Mouse (Mus musculus) thymus, postnatal 4 days (tissue): ENCODE data around the gene Myh3.

ENCODE experiments used
- DNase-seq: peaks from one replicate; pipeline ENCODE4 v3.0.0; 2021

Gene Myh3

DNA sequence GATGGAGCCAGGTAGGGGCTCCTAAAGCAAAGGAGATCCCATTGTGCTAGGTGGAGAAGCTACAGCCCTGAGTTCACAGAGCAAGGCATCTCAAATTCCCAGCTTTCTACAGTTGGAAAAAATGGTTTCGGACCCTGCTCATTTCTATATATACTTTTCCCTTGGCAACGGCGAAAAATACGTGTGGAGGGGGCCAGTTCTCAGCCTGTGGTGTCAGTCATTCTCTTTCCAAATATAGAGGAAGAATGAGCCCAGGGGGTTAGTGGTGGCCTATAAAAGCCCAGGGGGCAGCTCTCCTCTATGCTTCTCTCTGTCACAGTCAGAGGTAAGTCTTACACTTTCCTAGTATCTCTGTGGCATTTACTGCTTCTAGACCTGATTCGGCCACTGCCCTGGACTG, at the start of gene Myh3:
Gene Myh3 (plus strand): TSS at position 301 of the 400 bp plus-strand sequence.
- DNase-seq = no peak

DNA sequence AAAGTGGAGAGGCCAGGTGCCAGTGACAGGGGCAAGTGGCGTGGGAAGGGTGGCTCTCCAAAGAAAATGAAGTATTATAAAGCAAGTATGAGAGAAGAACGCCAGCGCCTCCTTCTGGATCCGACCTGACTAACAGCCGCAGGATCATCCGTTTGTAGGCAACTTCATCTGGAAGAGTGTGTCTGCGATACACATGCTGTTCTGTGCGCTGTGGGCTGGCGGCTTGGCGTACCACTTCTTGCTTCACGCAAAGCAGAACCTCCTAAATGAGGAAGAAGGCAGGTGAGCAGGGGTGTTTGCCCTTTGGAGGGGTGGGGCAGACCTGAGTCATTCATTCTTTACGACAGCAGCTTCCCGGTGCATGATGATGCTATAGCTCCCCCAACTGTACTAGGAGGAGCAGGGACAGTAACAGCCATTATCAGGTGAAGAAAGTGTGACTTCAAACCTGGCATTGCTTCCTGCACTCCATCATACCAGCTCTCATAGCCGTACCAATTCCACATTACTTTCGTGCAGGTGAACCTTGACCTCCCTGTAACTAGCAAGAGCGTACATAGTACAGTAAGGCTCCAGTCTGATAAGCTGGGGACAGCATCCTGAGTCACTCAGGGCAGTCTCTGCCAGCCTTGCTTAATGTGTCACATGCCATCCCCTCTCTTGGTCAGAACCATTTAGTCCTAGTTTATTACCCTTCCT, 47.0 kb upstream of the Myh3 start:
- DNase-seq = peak; percentile 43

DNA sequence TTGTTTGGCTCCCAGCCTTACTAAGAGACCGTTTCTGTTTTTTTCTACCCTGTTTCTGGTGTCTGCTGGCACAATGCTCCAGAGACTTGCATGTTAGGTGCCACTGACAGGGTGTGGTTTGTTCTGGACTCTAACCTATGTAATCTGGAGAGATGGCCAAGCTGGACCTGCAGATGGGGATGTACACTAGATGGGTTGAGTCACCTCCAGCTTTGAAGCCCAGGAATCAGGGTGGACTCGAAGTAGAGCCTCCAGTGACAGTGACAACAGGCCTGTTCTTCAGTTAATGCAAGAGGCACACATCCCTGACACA, 46.5 kb upstream of the Myh3 start:
- DNase-seq = no peak

DNA sequence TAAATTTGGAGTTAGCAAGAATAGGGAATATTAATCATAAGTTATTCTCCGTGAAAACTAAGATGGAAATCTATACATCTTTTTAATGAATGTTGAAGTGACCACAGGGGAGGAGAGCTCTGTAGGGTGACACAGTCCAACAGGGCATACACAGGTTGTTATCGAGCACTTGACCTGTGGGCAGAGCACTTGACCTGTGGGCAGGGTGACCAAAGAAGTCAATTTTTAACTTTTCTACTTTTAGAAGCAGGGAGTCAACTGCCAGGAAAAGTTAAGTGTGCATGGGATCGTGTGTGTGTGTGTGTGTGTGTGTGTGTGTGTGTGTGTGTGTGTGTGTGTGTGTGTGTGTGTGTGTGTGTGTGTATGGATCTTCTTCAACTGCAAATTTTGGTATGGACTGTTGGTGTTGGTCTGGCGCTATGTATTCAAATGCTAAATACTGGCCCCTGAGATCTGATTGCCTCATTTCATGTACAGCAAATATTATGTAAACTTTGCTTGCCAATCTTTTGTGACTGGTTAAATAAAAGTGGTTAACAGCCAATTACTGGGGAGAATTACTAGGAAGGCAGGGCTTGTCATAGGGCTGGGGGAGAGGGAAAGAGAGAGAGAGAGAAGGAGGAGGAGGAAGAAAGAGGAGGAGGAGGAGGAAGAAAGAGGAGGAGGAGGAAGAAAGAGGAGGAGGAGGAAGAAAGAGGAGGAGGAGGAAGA, 43.2 kb upstream of the Myh3 start:
- DNase-seq = no peak

DNA sequence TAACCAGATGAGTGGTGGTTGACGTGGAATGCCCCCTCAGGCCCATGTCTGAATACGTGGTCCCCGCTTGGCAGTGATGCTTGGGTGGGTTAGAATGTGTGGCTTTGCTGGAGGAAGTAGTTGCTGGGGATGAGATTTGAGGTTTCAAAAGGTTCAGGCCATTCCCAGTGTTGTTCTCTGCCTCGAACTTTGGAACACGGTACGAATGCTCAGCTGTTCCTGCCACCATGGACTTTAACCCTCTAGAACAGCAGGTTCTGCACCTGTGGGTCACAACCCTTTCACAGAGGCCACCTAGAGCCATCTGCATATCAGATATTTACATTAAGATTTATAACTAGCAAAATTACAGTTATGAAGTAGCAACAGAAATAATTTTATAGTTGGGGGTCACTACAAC, 41.9 kb upstream of the Myh3 start:
- no peak for DNase-seq

DNA sequence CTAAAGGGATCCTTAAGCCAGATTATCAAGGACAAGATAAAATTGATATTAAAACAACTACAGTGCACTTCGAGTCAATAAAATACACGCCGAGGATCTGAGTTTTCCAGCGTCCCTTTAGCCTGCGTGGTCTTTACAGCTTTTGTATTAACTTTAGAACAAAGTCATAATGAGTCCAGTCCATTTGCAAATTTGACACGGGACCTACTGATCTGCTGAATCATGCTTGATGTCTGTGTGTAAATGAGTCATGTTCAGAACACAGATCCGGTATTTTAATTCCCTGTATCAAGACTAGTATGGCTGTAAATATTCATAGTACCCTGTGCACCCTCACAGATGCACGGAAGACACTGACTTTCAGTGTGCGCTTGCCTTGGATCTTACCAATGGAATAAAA, 41.2 kb upstream of the Myh3 start:
- no peak for DNase-seq

DNA sequence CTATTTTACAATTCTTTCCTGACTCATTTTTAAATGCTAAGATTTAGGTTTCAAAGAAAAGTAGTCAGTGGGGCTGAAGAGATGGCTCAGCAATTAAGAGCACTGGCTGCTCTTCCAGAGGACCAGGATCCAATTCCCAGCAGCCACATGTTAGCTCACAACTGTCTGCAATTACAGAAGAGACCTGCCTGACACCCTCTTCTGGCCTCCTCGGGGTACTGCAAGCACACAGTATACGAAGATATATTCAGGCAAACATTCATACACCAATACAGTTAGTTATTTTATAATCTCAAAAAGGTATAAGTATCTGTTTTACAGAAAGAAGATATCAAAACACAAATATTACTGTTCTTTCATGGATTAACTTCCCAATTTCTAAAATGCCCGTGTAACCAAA, 38.3 kb upstream of the Myh3 start:
- peak; percentile 44 for DNase-seq

DNA sequence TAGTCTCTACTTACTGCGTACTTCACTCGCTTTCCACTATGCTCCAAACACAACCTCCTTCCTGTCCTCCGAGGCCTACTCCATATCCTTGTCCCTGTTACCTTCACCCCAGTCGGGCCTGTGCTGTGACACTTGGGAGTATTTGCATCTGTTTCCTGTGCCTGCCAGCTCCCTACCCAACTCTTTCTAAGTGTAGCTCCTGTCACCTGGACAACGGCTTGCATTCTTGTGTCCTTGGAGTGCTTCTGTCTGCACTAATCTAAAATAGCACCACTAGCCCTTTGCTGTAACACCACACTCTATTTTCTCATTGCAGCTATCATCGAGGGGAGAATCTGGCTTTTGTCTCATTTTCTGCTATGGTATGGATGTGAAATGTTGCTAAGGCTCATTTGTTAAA, 37.6 kb upstream of the Myh3 start:
- no peak for DNase-seq

DNA sequence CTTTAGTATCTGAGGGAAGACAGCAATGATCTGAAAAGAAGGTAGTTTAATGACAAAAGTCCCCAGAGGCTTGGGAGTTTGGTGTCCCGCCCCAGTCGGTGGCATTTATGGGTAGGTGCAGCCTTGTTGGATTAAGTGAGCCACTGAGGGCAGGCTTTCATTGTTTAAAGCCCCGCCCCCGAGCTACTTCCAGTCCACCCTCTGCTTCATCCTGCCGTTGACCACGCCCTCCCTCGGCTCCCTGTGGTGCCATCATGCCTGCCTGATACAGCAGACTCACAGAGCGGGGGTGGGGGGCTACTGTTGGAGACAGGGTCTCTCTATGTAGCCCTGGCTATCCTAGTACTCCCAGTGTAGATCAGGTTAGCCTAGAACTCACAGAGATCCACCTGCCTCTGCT, 35.1 kb upstream of the Myh3 start:
- DNase-seq = no peak

DNA sequence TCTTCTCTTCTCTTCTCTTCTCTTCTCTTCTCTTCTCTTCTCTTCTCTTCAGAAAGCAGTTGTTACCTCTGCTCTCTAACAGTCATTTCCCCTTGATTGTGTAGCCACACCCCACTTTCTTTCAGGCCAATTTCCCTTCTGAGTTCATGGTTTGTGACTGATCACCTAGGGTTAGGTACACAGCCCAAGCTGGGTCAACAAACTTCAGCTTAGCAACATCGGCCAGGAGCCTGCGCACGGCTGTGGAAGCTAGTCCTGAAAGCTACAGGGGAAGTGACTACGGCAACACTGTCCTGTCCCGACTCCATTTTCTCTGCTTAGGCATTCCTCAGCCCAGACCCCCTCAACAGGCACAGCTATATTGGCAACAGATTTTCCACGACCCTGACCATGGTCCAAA, 33.1 kb upstream of the Myh3 start:
- DNase-seq = no peak

DNA sequence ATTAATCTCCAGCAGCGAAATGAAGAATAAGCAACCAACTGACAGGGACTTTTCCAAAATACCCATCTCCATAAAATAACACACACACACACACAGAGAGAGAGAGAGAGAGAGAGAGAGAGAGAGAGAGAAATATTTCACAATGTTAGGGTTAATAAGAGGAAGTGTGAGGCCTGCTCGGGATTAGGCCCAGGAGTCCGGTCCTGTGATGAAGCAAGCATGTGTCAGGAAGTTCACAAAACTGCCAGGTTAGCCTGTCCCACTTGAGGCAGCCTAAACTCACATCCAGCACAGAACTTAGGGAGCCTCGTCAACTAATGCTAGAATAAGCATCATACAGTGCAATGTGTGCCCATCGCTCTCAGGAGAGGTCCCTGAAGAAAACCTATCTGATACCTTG, 30.9 kb upstream of the Myh3 start:
- no peak for DNase-seq

DNA sequence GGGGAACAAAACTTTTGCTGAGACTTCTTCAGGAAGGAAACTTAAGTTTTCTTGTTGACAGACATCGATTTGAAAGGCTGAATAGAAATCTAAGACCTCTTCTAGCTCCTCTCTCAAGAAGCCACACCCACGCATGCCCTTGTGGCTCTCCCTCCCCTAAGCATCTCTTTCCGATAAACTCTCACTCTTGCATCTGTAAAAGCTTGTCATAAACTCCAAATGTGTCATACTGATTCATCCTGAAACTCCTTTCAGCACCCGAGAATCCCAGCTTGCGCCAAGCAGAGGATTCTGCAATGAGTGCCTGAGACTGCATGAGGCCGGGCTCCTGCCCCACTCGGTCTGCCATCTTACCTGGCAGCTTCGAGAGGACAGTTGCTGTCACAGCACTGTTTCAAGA, 29.6 kb upstream of the Myh3 start:
- DNase-seq = no peak

DNA sequence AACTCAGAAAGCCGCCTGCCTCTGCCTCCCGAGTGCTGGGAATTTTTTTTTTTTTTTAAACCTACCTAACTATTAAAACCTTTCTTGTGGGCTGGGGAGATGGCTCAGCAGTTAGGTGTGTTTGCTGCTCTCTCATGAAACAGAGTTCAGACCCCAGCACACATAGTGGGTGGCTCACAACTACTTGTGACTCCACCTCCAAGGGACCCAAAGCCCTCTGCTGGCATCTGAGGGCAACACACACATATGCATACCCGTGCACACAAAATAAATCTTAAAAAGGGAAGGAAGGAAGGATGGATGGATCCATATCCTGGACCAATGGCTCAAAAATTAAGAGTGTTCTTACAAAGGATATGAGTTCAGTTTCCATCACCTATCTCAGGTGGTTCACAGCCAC, 28.8 kb upstream of the Myh3 start:
- no peak for DNase-seq

DNA sequence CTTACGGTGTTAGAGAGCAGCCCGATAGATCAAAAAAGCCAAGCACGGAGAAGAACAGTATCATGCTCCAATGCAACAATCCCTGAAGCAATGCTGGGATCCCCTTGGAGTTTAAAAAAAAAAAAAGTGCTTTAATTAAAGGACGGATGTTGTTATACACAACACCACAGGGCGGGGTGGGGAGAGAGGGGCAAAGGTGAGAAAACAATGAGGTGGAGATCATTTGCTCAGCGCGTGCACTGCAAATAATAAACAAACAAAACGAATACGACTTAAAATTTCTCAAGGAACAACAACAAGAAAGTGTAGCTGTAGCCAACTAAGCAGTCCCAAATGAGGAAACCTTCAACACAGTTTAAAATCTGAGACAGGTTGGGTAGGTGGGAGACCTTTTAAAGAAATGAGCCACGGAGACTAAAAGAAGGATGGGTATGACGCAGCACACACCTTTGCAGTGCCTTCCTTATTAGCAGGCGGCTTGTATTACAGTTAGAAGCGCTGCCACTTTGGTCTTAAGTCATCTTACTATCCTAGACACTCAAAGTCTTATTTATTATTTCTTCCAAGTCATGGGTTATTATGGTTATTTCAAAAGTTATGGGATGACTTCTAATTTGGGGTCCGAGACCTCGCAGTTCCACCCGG, 26.3 kb upstream of the Myh3 start:
- no peak for DNase-seq

DNA sequence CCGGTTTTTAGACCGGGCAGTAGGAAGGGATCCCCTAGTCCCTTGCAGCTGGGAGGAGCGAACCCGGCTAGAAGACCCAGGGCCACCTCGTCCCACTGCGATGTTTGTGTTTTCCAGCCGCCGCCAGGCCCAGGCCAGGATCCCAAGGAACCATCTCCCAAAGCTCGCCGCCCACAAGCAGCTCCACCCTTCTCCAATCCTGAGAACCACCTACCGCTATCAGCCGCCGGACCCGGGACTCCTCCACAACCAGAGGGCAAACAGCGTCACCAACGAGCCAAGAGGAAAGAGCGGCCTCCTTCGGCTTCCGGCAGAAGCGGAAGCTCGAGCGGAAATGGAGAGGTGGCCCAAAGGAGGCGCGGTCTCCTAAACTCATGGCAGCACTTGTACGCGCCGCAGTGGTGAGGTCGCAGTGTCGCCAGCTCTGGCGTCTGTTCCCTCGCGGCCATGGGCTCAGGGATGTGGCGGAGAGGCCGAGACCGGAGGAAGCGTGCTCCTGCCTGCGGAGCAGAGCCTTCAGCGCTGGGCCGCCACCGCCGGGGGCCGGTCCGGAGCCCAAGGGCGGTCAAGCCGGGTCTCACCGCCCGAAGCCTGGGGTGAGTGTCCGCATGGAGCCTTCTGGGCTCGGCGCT, 25.7 kb upstream of the Myh3 start, which contains the start of the genes Adprm and Sco1:
Gene Adprm (minus strand): TSS at position 274 of the 632 bp plus-strand sequence.
Gene Sco1 (plus strand): TSS at position 350 of the 632 bp plus-strand sequence.
- DNase-seq = peak; percentile 85

DNA sequence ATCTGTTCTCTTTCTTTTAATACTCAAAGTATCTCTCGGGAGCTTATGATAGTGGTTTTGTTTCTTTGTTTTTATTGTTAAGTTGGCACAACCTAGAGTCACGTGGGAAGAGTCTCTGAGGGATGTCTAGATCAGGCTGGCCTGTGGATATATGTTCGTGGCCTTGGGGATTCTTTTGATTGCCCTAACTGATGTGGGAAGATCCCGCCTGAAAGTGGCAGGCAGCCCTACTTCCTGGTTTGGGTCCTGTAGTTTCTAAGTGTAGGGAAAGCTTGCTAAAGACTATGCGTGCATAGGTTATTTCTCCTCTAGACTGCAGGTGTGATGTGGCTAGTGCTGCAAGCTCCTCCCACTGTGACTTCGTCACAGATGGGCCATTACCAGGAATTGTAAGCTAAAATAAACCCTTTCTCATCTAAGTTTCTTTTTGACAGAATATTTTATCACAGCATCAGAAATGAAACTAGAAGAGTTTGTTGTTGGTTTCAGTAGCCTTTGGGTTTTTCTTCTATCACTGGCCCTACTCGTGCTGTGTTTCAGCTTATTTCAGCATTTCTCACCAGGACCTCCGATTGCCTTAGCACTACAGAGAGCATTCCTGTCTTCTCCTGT, 23.2 kb upstream of the Myh3 start:
- no peak for DNase-seq

DNA sequence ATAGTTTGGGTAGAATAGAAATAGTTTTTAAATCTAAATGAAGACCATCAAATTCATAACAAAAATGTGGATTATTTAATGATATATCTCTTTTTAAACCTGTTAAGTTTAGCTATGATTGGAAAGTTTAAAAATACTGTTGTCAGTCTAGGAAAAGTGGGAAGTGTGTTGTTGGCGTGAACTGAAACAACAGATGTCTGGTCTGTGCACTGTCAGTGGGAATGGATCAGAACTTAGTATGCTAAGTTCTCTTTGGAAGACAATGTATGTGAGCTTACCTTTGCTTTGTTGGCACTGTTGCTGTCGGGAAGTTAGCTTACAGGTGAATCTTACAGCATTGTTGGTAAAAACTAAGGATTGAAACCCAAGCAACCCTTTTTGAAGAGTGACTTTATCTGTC, 16.8 kb upstream of the Myh3 start:
- no peak for DNase-seq

DNA sequence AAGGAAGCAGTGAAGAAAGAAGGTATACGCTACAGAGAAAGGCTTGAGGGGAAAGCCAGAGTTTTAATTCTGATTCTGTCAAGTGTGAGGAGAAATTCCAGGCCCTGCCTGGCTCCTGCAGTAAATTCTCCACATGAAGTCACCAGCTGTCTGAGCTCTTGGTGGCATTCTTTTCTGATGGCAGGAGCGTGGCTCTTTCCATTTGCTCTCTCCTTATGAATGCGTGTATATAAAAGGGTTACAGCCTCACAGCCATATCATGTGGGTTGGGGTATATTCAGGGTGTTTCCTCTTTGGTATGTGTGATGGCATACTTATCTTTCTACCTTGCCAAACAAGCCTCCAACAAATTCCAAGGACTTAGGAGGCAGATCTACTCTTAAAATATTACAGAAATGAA, 15.4 kb upstream of the Myh3 start:
- no peak for DNase-seq

DNA sequence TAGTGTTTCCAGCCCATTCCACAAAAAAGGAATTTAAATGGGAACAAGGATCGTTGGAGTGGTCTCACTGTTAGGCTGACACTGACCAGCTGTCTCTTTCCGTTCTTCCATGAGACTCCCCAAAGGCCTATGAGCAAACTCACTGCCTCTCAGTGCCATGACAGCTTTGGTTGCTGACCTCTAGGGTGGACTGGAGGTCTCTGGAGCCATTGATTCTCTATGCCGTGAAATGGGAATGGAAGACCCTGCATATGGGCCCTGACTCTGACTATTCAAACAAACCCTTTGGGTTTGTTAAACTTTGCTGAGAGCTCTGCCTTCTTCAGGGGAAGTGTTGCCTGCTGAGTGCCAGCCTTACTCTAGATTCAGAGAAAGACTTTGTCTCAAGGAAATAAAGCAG, 10.4 kb upstream of the Myh3 start:
- DNase-seq = no peak

DNA sequence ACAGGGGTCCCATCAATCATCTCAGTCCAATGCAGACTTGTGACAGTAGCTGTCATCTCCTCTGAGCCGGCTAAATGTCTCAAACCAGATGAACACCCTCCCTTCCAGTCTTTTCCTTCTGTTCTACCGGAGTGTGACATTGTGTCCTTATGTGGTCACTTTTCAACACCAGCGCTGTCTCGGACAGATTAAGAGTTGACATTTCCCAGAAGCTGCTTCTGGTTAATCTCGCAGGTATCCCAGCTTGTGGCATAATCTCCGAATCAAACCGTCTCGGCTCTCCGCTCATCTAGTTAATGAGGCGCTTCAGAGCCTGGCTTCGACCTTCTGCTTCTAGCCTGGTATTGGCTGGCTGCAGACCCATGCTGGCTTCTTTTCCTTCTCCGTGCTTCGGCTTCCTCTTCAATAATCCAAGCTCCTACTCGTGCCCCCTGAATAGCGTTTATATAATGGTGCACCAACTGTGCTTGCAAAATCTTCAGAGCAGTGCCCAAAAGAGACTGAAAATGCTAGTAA, 5.4 kb upstream of the Myh3 start:
- no peak for DNase-seq

DNA sequence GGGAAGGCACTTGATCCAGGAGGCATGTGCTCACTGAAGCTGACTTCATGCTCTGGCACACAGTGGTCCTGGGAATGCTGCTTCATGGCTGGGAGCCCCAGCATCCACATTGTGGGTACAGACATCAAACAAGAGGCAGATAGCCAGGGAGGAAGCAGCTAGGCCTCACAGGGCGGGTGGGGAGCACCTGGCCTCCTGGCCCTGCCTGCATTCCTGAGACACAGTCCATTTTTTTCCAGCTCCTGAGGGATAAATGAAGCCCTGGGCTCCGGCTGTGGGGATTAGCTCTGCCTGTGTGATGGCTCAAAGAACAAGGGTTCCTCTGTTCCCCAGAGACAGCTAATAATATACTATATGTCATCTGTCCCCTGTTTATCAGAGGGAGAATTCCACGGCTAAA, 3.1 kb upstream of the Myh3 start:
- DNase-seq = no peak

DNA sequence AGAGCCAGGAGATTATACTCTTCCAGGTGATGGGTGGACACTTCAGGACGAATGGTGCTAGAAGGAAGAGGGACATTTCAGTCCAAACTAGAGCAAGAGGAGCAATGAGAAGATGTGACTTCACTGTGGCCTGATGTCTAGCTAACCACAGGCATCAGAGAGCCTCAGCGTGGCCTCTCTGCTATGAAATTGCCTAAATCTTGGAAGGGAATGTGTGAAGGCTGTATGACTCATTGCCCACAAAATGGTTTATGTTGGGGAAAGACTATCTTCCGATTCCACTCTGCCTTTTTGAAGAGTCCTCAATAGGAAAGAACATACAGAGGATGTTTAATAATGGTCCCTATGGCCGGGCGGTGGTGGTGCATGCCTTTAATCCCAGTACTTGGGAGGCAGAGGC, 1.3 kb upstream of the Myh3 start:
- DNase-seq = no peak

DNA sequence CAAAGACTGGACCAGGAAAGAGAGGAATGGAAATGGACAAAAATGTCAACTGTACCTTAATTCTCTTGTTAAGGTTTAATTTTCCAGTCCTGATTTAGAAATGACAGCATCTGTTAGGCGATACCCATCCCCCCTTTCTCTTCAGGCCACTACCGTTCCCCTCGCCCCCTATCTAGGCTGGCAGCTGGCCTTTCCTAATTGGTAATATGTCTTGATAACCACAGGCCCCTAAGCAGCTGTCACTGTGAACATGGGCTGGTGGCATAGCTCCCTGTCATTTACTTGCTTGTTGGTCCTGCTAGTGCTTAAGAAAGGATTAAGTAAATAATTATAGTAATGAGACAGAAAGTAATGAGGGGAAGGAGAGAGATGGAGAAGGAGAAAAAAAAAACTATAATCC, 665 bp upstream of the Myh3 start:
- DNase-seq = no peak
